Mouse (Mus musculus) left cerebral cortex, adult 18-20 months (tissue): ENCODE data around the gene Itgad. TPM values are rescaled to one million over a fixed set of nuclear protein-coding genes. Genes with fewer than 3 reads are reported as not detected.
"Not testable (repeated sequence)": the region's sequence is repeated elsewhere in the genome, so short reads cannot be mapped to it uniquely, and the experiment has no call there.

Experiments
- DNase-seq, 2 experiments: peaks; one replicate each; pipeline ENCODE4 v3.0.0; 2021 to 2022; ENCODE audit warnings: low spot score in 2 of 2, mixed read lengths in 1 of 2
- long read RNA-seq, 2 experiments: library from polyadenylated mRNA; stranded (forward); transcript quantifications; one replicate each; pipeline ENCODE4 v2.0.0; 2021
- total RNA-seq, 2 experiments: library from RNA; stranded (reverse); gene quantifications; 2 replicates each; pipeline ENCODE4 v1.2.3; 2021

Gene Itgad
- total RNA-seq, result not detected
- long read RNA-seq, experiment 1, partial matches to known transcripts, result 0 of 1 reads
- long read RNA-seq, experiment 1, other reads (novel, unspliced or antisense), result 1 of 1 reads
- long read RNA-seq, experiment 2, result 0 reads

GRCm38 (mm10) chr7:128154076-128154475, at the start of gene Itgad:
Itgad (plus strand) TSS chr7:128154376.
- DNase-seq, result no peak

- peak in 1 of 2 experiments; percentile 7 for DNase-seq
These were observed 48.9 kb upstream of the Itgad start for GRCm38 (mm10) chr7:128105246-128105645.

- DNase-seq, result no peak
These were observed 46.7 kb upstream of the Itgad start for GRCm38 (mm10) chr7:128107462-128107861.

- no peak for DNase-seq
These were observed 43.9 kb upstream of the Itgad start for GRCm38 (mm10) chr7:128110314-128110713.

DNA sequence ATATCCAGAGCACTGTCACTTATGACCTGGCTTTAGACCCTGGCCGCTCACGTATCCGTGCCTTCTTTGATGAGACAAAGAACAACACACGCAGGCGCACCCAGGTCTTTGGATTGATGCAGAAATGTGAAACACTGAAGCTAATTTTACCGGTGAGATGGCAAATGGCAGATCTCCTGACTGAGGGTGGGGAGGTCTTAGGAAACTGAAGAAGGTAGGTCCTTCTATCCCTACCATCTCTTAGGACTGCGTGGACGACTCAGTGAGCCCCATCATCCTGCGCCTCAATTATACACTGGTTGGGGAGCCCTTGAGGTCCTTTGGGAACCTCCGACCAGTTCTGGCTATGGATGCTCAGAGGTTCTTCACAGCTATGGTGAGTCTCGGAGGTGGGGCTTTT, 42.0 kb upstream of the Itgad start:
- no peak for DNase-seq

DNA sequence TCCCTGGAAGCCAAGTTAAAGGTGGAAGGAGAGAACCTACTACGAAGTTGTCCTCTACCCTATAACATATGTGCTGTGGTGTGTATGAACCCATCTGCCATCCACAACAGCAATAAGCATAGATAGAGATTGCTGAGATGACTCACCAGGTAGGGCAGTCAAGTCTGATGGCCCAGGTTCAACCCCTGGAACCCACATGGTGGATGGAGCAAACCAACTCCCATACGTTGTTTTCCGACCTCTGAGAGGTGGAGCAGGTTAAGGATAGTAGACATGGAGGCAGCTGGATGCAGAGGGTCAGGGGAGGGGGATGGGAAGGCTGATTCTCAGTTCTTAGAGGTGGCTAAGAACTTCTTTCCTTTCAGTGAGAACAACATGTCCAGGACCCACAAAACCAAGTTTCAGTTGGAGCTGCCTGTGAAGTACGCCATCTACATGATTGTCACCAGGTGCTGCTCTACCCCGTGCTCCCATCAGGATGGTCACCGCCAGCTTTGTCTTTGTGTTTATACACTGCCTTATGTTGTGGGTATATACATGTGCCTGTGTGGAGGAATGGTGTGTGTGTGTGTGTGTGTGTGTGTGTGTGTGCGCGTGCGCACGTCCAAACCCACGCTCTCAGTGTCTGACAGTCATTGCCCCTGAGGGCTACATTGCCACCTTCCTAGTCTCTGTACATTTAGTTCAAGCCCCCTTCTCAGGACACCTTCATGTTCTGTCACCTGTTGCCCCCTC, 39.6 kb upstream of the Itgad start:
- DNase-seq, result no peak

DNA sequence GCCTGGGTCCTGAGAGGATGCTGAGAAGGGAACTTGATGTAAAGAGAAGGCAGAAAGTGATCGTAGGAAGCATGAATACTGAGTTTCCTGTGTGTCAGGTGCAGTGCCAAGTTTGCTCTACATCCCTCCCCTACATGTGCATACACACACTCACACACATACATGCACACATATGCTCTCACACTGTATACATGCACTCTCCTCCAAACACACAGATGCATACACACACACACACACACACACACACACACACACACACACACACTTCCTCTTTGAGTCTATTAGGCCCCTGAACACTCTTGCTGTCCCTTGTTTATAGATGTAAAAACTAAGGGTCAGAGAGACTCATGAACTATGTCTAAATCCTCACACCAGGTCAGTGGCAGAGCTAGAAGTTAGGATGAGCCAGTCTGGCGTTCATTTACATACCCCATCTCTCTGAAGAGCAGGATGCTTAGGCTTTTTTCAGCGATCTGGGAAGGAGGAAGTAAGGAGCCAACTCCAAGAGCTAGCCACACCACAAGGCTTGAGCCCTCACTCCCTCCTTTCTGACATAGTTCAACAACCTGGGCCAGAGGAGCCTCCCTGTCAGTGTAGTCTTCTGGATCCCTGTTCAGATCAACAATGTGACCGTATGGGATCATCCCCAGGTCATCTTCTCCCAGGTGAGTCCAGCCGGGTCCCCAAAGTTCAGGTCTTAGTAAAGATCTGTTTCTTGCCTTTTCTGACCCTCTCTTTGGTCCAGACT, 38.8 kb upstream of the Itgad start:
- DNase-seq, result no peak

DNA sequence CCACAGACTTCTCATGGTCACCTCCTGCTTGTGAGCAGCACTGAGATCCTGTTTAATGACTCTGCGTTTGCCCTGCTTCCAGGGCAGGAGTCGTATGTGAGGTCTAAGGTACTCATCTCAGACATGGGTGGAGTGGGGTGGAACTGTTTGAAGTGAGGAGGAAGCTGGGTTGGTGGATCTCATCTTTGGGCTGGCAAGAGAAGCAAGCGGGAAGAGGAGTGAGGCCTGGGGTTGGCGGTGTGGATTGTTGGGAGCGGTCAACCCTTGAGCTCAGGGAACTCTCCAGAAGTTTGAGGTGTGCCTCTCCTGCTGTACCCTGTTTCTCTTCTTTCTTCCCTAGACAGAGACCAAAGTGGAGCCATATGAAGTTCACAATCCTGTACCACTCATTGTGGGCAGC, 37.8 kb upstream of the Itgad start:
- no peak for DNase-seq

- DNase-seq, result no peak
These were observed 34.3 kb upstream of the Itgad start for GRCm38 (mm10) chr7:128119726-128120490.

GRCm38 (mm10) chr7:128128741-128129720, 25.1 kb upstream of the Itgad start, which contains the start of gene Itgax:
Itgax (plus strand) TSS chr7:128129547.
- DNase-seq, result no peak

DNA sequence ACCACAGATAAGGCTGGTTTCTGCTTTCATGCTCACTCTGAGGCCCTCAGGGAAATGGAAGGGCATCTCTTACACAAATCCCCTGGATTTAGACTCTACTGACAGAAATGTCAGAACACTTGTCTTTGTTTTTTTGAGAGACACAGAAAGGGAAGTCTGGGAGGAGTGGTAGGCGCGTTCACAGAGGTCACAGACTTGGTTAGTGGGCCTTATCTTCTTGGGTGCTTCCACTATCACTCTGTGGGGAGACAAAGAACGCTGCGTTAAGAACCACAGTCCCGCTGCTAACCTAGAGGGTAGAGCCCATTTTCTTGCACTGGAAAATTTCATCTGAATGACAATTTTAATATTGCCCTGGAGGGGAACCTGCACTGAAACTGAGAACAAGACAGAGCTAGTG, 22.0 kb upstream of the Itgad start:
- DNase-seq, result no peak

- DNase-seq, result no peak
These were observed 20.6 kb upstream of the Itgad start for GRCm38 (mm10) chr7:128133596-128133995.

GRCm38 (mm10) chr7:128136927-128137326, 17.2 kb upstream of the Itgad start:
- DNase-seq, result no peak

GRCm38 (mm10) chr7:128139611-128140010, 14.6 kb upstream of the Itgad start:
- no peak for DNase-seq

- no peak for DNase-seq
These were observed 3.2 kb upstream of the Itgad start for GRCm38 (mm10) chr7:128150970-128151369.

DNA sequence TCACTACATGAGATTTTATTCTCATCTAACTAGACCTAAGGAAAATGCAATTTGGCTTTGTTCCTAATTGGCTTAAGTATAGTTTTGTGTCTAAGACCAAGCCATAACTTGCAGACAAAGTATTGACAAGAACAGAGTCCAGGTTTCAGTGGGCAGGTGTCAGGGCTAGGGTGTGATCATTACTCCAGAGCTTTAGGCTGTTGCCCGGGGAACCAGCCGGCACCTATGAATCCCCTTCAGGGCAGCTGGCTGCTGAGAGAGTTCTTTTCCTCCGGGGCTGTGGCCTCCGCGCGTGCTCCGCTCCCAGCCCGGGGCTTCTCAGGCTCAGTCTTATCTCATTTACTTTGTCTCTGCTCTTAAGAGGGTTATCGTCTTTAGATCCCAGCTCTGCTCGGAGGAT, 748 bp downstream of the Itgad start:
- no peak for DNase-seq

DNA sequence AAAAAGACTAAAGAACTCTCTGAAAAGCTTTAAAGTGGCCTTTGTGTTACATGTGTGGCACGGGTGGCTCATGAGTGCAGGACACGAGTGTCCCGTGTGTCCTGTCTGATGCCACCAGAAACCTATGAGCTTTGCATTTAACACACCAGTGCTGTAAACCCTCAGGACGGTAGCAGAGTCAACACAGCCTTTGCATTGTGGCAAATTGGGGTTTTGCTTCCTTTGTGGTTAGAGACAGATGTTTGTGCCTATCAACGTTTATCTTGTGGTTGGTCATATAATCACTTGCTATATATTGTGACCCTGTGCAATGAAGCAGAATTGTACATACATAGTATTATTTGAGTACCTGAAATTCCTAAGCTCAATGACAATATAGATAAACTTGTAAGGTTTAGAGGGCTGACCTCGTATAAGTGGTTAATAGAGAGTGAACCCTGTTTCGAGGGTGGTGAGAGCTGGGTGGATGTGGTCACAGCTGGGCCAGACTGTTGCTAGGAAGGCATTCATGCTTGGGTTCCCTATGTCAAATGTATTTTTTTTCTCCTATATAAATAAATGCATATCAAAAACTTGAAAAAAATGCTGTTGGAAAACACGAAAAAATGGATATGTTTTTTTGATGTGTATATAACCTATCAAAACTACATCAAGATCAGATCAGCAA, 4.6 kb downstream of the Itgad start:
- DNase-seq, result not testable (repeated sequence)

- DNase-seq, result no peak
These were observed 9.8 kb downstream of the Itgad start for GRCm38 (mm10) chr7:128164001-128164400.

DNA sequence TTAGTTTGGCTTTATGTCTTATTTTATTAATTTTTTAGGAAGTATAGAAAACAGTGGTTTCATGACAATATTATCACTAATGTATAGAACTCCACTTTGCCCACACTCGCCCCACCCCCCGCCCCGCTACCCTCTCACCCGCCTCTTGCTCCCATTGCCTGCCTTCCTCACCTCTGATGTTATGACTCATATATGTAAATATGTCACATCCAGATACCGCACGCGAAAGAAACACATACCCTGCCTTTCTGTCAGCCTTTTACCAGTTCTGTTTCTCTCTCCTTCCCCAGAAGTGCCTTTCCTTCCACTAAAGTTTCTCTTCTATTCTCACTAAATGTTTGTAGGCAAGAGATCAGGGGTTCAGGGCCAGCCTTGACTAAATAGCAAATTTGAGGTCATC, 12.2 kb downstream of the Itgad start:
- DNase-seq, result no peak

- DNase-seq, result no peak
These were observed 15.8 kb downstream of the Itgad start for GRCm38 (mm10) chr7:128169996-128170395.
